Mouse (Mus musculus): ENCODE data around the gene Spryd3.

- TF ChIP-seq POLR2A (IDR thresholded peaks at IDR 0.05; ENCODE audit: borderline replicate concordance, extremely low read depth, insufficient read depth, insufficient read length, poor library complexity, severe bottlenecking) = no peak
- no peak for TF ChIP-seq CTCF (IDR thresholded peaks at IDR 0.05; ENCODE audit: borderline replicate concordance, extremely low read depth, insufficient read depth, insufficient read length)
Observed at GRCm38 (mm10) chr15:102089914-102090585, 46.0 kb downstream of the Spryd3 start.
